ENCODE assay signal across 11 mouse cellular contexts in the genomic region with DNA sequence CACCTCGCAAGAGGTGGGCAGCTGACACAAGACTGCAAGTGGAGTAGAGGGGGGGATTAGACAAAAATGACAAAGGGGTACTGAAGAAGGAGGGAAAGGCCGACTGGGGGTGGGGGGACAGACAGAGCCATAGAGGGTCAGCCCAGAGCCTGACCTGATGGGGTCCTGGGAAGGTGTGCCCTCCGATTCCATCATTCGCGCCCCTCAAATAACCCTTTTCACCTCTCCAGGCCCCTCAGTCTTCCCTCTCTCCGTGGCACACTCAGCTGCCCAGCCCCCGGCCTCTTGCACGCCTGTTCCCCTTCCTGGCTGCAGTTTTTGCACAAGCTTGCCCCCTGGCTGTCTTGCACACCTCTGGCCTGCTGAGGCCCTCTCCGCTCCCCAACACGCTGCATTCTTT. TPM values are rescaled to one million over a fixed set of nuclear protein-coding genes. Genes with fewer than 3 reads are reported as not detected.
A peak's percentile ranks its signal among the peaks of the same experiment; 100 is the strongest.
DNase-seq lines count a peak whose midpoint lies in the region; ATAC-seq lines count a peak whose summit lies in the region.
"Had no signal": no experiment of that assay in that cellular context is flagged by ENCODE, and none has a peak within 500 bp of the region (broad histone marks: within the 10 kb centered on the region; RNA-seq: fewer than 3 reads in every experiment).

No protein-coding gene starts in this region.

- H3K9me3 ChIP-seq in kidney, embryonic 15.5 days (replicated peaks): no peaks in the 10 kb centered on the region
- no peaks in the 10 kb centered on the region for H3K9me3 ChIP-seq in forebrain, embryonic 12.5 days
- H3K9me3 ChIP-seq in midbrain, embryonic 13.5 days: no peaks in the 10 kb centered on the region

- peak overlapping the region; percentile 31 for H3K4me3 ChIP-seq in kidney, embryonic 15.5 days (replicated peaks)
- H3K4me3 ChIP-seq in forebrain, embryonic 12.5 days (replicated peaks): peak overlapping the region; percentile 19
- H3K4me3 ChIP-seq in midbrain, embryonic 13.5 days (replicated peaks): peak overlapping the region; percentile 15; the same call in 1 of the 2 replicates
- H3K4me3 ChIP-seq: megakaryocyte, embryonic 14.5 days had no signal

- H3K9ac ChIP-seq in kidney, embryonic 15.5 days: no peak overlapping the region
- 0 out of 2 replicates have a peak overlapping the region, but pooled peaks have one; percentile 21 for H3K9ac ChIP-seq in forebrain, embryonic 12.5 days
- peak overlapping the region; percentile 33; the same call in 1 of the 2 replicates for H3K9ac ChIP-seq in midbrain, embryonic 13.5 days (replicated peaks)

- H3K36me3 ChIP-seq in kidney, embryonic 15.5 days: no peaks in the 10 kb centered on the region
- no peaks in the 10 kb centered on the region for H3K36me3 ChIP-seq in forebrain, embryonic 12.5 days (replicated peaks)
- H3K36me3 ChIP-seq in midbrain, embryonic 13.5 days: peaks cover 23% of the 10 kb centered on the region

- peaks cover 61% of the 10 kb centered on the region for H3K4me1 ChIP-seq in kidney, embryonic 15.5 days
- peaks cover 68% of the 10 kb centered on the region for H3K4me1 ChIP-seq in forebrain, embryonic 12.5 days
- peaks cover 71% of the 10 kb centered on the region for H3K4me1 ChIP-seq in midbrain, embryonic 13.5 days (replicated peaks)

- peak overlapping the region; percentile 36 for H3K4me2 ChIP-seq in kidney, embryonic 15.5 days
- peak overlapping the region; percentile 29 for H3K4me2 ChIP-seq in forebrain, embryonic 12.5 days
- peak overlapping the region; percentile 42 for H3K4me2 ChIP-seq in midbrain, embryonic 13.5 days (replicated peaks)

- peaks cover 87% of the 10 kb centered on the region for H3K27me3 ChIP-seq in kidney, embryonic 15.5 days
- peaks cover 88% of the 10 kb centered on the region for H3K27me3 ChIP-seq in forebrain, embryonic 12.5 days
- H3K27me3 ChIP-seq in midbrain, embryonic 13.5 days: peaks cover 62% of the 10 kb centered on the region

- WGBS in kidney, embryonic 15.5 days: 19% methylated on average over 10 of the region's 10 CpGs
- 10% methylated on average over 10 of the region's 10 CpGs for WGBS in forebrain, embryonic 12.5 days
- 8% methylated on average over 10 of the region's 10 CpGs for WGBS in midbrain, embryonic 13.5 days

- peak; percentile 50 for DNase-seq in cerebellum, adult 9-10 months
- DNase-seq in cerebellum, postnatal 36 days: no peak
- no peak for DNase-seq in kidney, adult 11 months
- DNase-seq in ovary, adult 18-20 months (ENCODE audit: low spot score): no peak
- DNase-seq in frontal cortex, postnatal 36 days (ENCODE audit: low spot score in 2 of 2): no peak
- DNase-seq: heart, postnatal 4 days; spleen, adult 18-20 months had no signal

- H3K27ac ChIP-seq in kidney, embryonic 15.5 days: no peak overlapping the region
- H3K27ac ChIP-seq in forebrain, embryonic 12.5 days: peak overlapping the region; percentile 25; the same call in 1 of the 2 replicates
- peak overlapping the region; percentile 71 for H3K27ac ChIP-seq in midbrain, embryonic 13.5 days

- ATAC-seq in kidney, embryonic 15.5 days (replicated peaks; ENCODE audit: low FRiP score): no peak
- ATAC-seq in forebrain, embryonic 12.5 days (ENCODE audit: low FRiP score): no peak
- ATAC-seq in midbrain, embryonic 13.5 days: no peak

RNA-seq across cellular contexts. Expression of gene Syt3, which starts 26.4 kb away (rescaled TPM):
- polyA plus RNA-seq in kidney, embryonic 15.5 days (2015; fragmentation: Nextera tagmentation; extraction: Ambion mirVana): 2.4 and 2.5 TPM in 2 replicates
- 5.5 and 6.6 TPM in 2 replicates for polyA plus RNA-seq in forebrain, embryonic 12.5 days (2016; fragmentation: Nextera tagmentation; extraction: Ambion mirVana)
- 16.9 and 17.6 TPM in 2 replicates for polyA plus RNA-seq in midbrain, embryonic 13.5 days (2015; fragmentation: Nextera tagmentation; extraction: Ambion mirVana)

RNA-seq across cellular contexts. Expression of gene 1700008O03Rik, which starts 28.1 kb away (rescaled TPM):
- polyA plus RNA-seq in kidney, embryonic 15.5 days (2015; fragmentation: Nextera tagmentation; extraction: Ambion mirVana): 1.1 TPM in 2 replicates
- polyA plus RNA-seq in forebrain, embryonic 12.5 days (2016; fragmentation: Nextera tagmentation; extraction: Ambion mirVana): 0.86 and 1.5 TPM in 2 replicates
- polyA plus RNA-seq in midbrain, embryonic 13.5 days (2015; fragmentation: Nextera tagmentation; extraction: Ambion mirVana): 0.70 and 1.4 TPM in 2 replicates

RNA-seq across cellular contexts. Expression of gene Shank1, which starts 47.5 kb away (rescaled TPM):
- 1.6 and 2.5 TPM in 2 replicates for polyA plus RNA-seq in kidney, embryonic 15.5 days (2015; fragmentation: Nextera tagmentation; extraction: Ambion mirVana)
- polyA plus RNA-seq in forebrain, embryonic 12.5 days (2016; fragmentation: Nextera tagmentation; extraction: Ambion mirVana): 7.7 and 8.0 TPM in 2 replicates
- polyA plus RNA-seq in midbrain, embryonic 13.5 days (2015; fragmentation: Nextera tagmentation; extraction: Ambion mirVana): 26.0 and 26.4 TPM in 2 replicates

RNA-seq across cellular contexts. Expression of gene Clec11a, which starts 50.8 kb away (rescaled TPM):
- polyA plus RNA-seq in kidney, embryonic 15.5 days (2015; fragmentation: Nextera tagmentation; extraction: Ambion mirVana): 6.0 and 7.0 TPM in 2 replicates
- polyA plus RNA-seq in forebrain, embryonic 12.5 days (2016; fragmentation: Nextera tagmentation; extraction: Ambion mirVana): 2.5 and 2.9 TPM in 2 replicates
- 3.7 and 4.0 TPM in 2 replicates for polyA plus RNA-seq in midbrain, embryonic 13.5 days (2015; fragmentation: Nextera tagmentation; extraction: Ambion mirVana)
